Mouse (Mus musculus) limb, embryonic 12.5 days (tissue): ENCODE data around the gene Bcl11a. TPM values are rescaled to one million over a fixed set of nuclear protein-coding genes. Genes with fewer than 3 reads are reported as not detected.

Experiments used
- ATAC-seq: fragments of 200-750 bp; cut with Nextera tagmentation; 2 replicates; pipeline ENCODE4 v1.8.0; 2017; ENCODE audit warnings: low read depth, moderate TSS enrichment; ENCODE audit not compliant: insufficient number of reproducible peaks, insufficient read depth, low FRiP score, low TSS enrichment
- H3K27ac ChIP-seq: fragments of 300-500 bp; sonication (generic); 2 replicates; pipeline ENCODE4 v1.5.1; 2016; ENCODE audit warnings: mild to moderate bottlenecking, moderate library complexity
- H3K27me3 ChIP-seq: fragments of 300-500 bp; sonication (generic); 2 replicates; pipeline ENCODE4 v1.6.1; 2016; ENCODE audit warnings: mild to moderate bottlenecking, moderate library complexity
- H3K36me3 ChIP-seq: fragments of 300-500 bp; sonication (generic); 2 replicates; pipeline ENCODE4 v1.6.1; 2016; ENCODE audit warnings: mild to moderate bottlenecking, moderate library complexity
- H3K4me1 ChIP-seq: fragments of 300-500 bp; sonication (generic); replicated peaks from 2 replicates; pipeline ENCODE4 v1.6.1; 2016
- H3K4me2 ChIP-seq: fragments of 300-500 bp; sonication (generic); 2 replicates; pipeline ENCODE4 v1.6.1; 2016; ENCODE audit warnings: mild to moderate bottlenecking, moderate library complexity
- H3K4me3 ChIP-seq: fragments of 300-500 bp; sonication (generic); replicated peaks from 2 replicates; pipeline ENCODE4 v1.5.1; 2016; ENCODE audit warnings: mild to moderate bottlenecking
- H3K9ac ChIP-seq: fragments of 300-500 bp; sonication (generic); replicated peaks from 2 replicates; pipeline ENCODE4 v1.6.1; 2016; ENCODE audit warnings: mild to moderate bottlenecking, moderate library complexity
- H3K9me3 ChIP-seq: fragments of 300-500 bp; sonication (generic); 2 replicates; pipeline ENCODE4 v1.6.1; 2016; ENCODE audit warnings: mild to moderate bottlenecking, moderate library complexity
- WGBS: fragments of 180-500 bp; shearing (Covaris S2); methylation state at CpG from one replicate; pipeline ENCODE4 v1.1.7; 2016; 5-methylcytosine and 5-hydroxymethylcytosine counted together
- polyA plus RNA-seq: library from polyadenylated mRNA; unstranded; fragments of >200 nt; fragmentation: Nextera tagmentation; extraction: Ambion mirVana; gene quantifications from 2 replicates; pipeline ENCODE4 v1.2.1, GENCODE M21; 2016

The Bcl11a gene
- polyA plus RNA-seq, 1 experiment from 2014 or later, result 109 TPM

DNA sequence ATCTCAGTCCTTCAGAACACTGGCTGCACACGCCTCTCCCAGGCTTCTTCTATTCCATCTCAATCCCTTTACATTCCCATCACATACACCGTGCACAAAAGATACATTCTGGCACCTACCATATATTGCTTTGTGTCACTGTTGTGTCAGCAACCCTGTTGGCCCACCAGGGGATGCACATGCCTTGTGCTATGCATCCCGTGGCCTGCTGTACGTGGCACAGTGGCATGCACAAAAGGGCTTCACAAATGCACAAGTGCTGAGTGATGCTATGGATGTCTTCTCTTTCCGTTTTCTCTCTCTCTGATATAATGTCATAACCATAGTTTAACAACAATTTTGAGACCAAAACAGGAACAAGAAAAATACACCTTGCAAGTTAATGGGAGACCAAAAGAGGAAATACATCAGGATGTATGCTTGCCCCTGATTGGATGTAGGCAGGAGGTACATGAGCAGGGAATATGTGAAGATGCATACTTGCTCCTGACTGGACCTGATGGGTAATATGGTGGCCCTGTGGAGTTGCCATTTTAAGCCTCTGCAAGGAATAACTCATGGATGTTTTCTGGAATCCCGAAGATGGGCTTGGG lies 140.0 kb downstream of the Bcl11a start:
- Histone ChIP-seq H3K9me3 (no peaks in the 10 kb centered on the region), H3K9ac (no peak overlapping the region), H3K36me3 (no peaks in the 10 kb centered on the region), H3K4me1 (peaks cover 20% of the 10 kb centered on the region), H3K4me2 (no peak overlapping the region), H3K4me3 (no peak overlapping the region), H3K27me3 (peaks cover 11% of the 10 kb centered on the region; the same call in 1 of the 2 replicates), H3K27ac (no peak overlapping the region)
- WGBS, result 89% methylated on average over 6 of the region's 6 CpGs
- no peak for ATAC-seq

DNA sequence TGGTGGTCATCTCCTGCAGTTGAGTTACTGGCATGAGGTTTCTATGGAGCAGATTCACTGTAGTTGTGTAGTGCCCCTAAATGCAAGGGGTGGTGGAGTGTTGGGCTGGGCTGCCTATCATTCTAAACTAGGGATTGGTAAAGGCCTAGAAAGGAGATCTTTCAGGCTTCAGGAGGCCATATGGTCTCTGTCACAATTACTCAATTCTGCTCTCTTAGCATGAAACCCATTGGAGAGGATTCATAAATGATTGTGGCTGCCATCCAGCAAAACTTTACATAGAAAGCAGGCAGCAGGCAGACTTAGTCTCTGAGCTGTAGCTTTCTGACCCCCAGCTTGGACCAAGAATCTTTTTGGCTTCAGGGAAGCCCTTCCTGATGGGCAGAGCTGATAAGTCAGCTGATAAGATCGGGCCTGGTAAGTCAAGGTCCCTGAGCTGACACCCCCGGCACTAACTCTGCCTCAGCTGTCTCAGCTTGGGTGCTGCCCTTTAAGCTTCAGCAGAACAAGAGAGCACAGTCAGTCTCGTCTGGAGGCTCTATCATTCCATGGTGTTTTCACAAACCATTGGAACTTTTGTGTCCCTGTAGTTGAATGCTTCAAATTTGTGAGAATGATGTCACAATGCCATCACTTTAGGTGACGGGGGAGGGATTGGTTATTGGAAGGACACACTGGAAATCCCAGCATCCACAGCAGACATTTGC lies 143.9 kb downstream of the Bcl11a start:
- no peak overlapping the region for H3K27ac ChIP-seq
- no peak for ATAC-seq
- no peak overlapping the region for H3K9ac ChIP-seq
- 82% methylated on average over 4 of the region's 4 CpGs for WGBS
- no peaks in the 10 kb centered on the region for H3K36me3 ChIP-seq
- no peaks in the 10 kb centered on the region for H3K9me3 ChIP-seq
- H3K4me2 ChIP-seq, result no peak overlapping the region
- 0 out of 2 replicates have a peak, but pooled peaks cover 3% of the 10 kb centered on the region for H3K4me1 ChIP-seq
- H3K27me3 ChIP-seq, result peaks cover 14% of the 10 kb centered on the region; the same call in 1 of the 2 replicates
- H3K4me3 ChIP-seq, result no peak overlapping the region

Other genes with a start within 250 kb of the Bcl11a start
- gene Papolg, start 182.8 kb upstream of the Bcl11a start, polyA plus RNA-seq, result 22.7 and 25.7 TPM in 2 replicates
- not detected in 2 replicates for gene A830031A19Rik, start 3.0 kb upstream of the Bcl11a start, polyA plus RNA-seq